15 mouse cellular contexts compared by ENCODE assay signal in the genomic region with DNA sequence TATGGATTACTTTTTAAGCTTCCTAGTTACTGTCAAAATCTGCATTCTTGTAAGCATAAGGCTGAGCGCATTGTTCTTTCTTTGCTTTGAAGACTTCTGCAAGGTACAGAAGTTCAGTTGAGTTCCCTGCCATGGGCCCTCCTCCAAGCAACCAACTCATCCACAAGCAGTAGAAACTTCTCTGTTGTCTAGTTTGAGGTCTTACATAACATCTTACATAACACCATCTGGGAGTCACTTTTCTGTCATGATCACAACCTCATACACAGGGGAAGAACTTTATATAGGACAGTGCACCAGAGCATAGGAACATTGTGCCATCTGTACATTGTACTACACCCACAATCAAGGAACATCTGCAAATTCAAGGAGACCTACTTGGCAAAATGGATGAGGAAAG.
"Had no signal": no experiment of that assay in that cellular context is flagged by ENCODE, and none has a peak within 500 bp of the region (broad histone marks: within the 10 kb centered on the region; RNA-seq: fewer than 3 reads in every experiment).

No protein-coding gene starts in this region.

- ATAC-seq: hindbrain, embryonic 16.5 days; inflammation-experienced regulatory T-cells, adult 6 months; intestine, embryonic 15.5 days; intestine, postnatal 0 days had no signal

- DNase-seq: gastrocnemius, adult 2 months; gastrocnemius, postnatal 10 days; gastrocnemius, postnatal 25 days; heart, adult 2 months; heart, postnatal 4 days; kidney, adult 18-20 months; kidney, adult 8-10 months; kidney, postnatal 10 days; kidney, postnatal 25 days; kidney, postnatal 4 days; liver had no signal
